Mouse (Mus musculus): ENCODE measurements around the gene Zbtb40.

GRCm38 (mm10) chr4:137046110-137046509 lies 2.5 kb downstream of the Zbtb40 start:
- TF ChIP-seq CTCF (IDR thresholded peaks at IDR 0.05; ENCODE audit: low read depth) (no peak), EP300 (optimal IDR thresholded peaks at IDR 0.05) (no peak)

Measured in stomach, postnatal 0 days (tissue).